Mouse (Mus musculus): ENCODE data around the gene Dnase1l2.

Dnase1l2 gene

DNA sequence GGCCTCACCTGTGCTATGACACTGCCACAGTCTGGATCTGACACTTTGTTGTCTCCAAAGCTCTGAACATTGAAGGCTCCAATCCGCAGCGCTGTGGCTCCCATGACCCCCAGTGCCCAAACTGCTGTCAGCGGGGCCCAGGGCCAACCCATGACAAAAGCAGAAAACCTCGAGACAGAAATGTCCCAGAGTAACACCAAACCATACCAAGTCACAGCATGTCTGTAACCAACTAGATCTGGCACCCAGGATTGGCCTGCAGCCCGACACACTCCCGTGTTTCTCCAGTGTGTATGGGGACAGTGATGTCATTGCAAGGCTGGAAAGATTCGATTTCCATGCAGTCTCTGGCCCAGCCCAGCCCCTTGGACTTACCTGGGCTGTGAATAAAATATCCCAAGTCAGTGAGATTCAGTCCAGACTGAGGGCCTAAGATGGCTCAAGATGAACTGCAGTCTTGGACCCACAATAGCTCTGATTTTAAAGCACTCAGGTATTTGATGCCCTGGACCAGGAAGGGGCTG is at the start of gene Dnase1l2:
Dnase1l2 (minus strand) TSS at position 474 of the 524 bp plus-strand sequence.
- no peak for DNase-seq (ENCODE audit: inconsistent age in 2 of 2, low spot score in 1 of 2)

GRCm38 (mm10) chr17:24490399-24490798 is 47.5 kb upstream of the Dnase1l2 start:
- peak in 1 of 2 experiments; percentile 80 for DNase-seq (ENCODE audit: inconsistent age in 2 of 2, low spot score in 1 of 2)

DNA sequence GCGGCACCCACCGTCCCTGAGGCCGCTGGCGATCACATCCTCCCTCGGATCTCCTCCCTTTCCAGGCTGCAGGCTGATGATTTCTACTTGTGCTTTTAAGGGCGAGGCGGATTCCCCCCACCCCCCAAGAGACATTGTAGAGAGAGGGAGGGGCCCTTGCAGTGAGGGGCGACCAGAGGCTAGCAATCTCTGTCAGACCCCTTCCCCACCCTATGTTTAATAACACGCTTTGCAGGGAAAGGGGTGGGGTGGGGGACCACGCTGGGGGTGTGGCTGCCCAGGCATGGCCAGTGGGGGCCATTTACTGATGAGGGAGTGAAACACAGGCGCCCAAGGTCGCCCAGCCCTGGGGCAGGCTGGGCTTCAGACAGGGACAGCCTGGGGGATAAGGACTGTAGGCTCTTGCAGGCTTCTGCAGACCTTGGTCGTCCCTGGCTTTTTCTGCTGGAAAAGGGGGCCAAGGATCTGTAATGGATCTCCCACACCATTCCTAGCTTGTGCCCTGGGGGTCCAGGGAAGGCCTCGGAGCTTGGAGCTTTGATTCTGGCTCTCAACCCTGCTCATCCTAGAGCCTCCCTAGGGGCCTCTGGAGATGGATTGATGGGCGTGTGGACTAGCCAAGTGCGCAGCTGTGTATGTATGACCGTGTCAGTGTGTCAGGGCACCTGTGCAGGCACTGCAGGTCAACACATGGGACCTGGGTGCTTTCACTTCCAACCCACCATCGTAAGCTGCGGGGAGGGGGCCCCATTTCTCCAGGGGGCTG is 46.5 kb upstream of the Dnase1l2 start:
- peak in 1 of 2 experiments; percentile 82 for DNase-seq (ENCODE audit: inconsistent age in 2 of 2, low spot score in 1 of 2)

GRCm38 (mm10) chr17:24488662-24489264 is 45.9 kb upstream of the Dnase1l2 start:
- peak; percentile 62 to 79 for DNase-seq (ENCODE audit: inconsistent age in 2 of 2, low spot score in 1 of 2)

DNA sequence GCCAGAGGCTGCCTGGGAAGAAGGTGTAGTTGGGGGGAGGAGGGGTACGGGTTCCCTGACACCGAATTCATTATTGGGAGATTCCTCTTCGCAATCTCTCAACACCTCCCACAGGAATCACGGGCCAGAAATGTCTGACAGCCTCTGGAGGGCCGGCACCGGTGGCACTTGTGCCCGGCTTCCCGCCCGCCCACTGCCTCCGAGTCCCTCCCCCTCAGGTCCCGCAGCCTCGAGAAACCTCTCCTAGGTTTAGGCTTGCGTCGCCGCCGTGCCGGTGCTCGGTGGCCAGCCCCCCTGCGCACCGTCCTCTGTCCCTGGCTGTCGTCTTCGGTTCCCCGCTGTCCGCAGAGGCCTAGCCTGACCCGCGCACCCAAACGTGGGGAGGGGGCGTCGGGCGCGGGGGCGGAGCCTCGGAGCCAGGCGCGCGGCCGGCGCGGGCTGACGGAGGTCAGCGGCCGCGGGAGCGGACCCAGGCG is 45.3 kb upstream of the Dnase1l2 start, which contains the start of gene Caskin1:
Caskin1 (plus strand) TSS at position 416 of the 476 bp plus-strand sequence.
- DNase-seq (ENCODE audit: inconsistent age in 2 of 2, low spot score in 1 of 2): peak; percentile 70 to 88

- no peak for DNase-seq (ENCODE audit: inconsistent age in 2 of 2, low spot score in 1 of 2)
Measured at GRCm38 (mm10) chr17:24485090-24485860, 42.4 kb upstream of the Dnase1l2 start.

- DNase-seq (ENCODE audit: inconsistent age in 2 of 2, low spot score in 1 of 2): peak in 1 of 2 experiments; percentile 78
Measured at GRCm38 (mm10) chr17:24483495-24483894, 40.6 kb upstream of the Dnase1l2 start.

DNA sequence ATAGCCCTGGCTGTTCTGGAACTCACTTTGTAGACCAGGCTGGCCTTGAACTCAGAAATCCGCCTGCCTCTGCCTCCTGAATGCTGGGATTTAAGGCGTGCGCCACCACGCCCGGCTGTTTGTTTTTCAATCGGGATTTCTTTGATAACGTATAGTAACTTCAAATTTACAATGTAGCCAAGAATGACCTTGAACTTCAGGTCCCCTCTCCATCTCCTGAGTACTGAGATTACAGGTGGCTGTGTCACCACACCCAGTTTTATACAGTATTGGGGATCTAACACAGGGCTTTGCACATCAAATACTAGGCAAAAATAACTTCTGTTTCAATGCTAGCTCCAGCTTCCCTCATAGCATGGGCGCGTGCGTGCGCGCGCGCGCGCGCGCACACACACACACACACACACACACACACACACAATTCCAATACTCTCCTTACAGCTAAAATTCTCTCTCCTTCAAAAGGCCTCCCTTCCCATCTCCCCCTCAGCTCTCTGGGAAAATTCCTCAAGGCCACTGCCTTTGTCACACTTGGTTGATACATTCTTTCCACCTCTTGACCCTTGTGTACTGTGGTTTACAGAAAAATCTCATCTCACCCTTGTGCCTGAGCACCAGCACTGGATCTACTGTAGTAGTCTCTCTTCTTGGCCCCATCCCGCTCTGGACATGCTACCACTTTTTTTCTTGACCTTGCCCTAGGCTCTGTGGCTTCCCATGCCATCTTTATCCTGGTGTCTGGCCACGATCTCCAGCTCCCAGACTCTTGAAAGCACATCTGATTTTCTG is 38.3 kb upstream of the Dnase1l2 start:
- peak in 1 of 2 experiments; percentile 76 for DNase-seq (ENCODE audit: inconsistent age in 2 of 2, low spot score in 1 of 2)

DNA sequence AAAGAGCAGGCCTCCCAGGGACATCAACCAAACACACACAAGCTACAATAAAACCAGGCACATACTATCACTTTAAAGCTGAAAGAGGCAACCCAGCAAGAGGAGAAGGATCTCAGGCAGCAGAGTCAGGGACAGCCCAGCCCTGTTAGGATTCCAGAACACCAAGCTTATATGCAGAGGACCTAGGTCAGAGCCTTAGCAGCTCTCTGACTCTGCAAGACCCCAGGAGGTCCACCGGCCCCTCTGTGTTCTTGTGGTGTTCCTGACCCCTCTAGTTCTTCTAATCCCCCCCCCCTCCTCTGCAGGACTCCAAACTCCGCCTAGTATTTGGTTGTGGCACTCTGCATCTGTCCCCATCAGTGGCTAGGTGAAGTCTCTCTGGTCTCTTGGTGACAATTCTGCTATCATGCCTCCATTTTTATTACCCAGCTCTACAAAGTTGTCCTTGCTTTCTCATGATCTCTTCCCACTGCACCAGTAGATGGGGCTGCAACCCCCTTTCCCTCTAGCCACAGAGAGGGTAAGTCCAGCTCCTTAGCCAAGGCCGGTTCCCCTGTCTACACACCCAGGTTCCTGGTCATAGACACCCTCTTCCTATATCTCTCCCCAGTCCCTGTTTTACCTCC is 37.4 kb upstream of the Dnase1l2 start:
- DNase-seq (ENCODE audit: inconsistent age in 2 of 2, low spot score in 1 of 2): peak in 1 of 2 experiments; percentile 67

DNA sequence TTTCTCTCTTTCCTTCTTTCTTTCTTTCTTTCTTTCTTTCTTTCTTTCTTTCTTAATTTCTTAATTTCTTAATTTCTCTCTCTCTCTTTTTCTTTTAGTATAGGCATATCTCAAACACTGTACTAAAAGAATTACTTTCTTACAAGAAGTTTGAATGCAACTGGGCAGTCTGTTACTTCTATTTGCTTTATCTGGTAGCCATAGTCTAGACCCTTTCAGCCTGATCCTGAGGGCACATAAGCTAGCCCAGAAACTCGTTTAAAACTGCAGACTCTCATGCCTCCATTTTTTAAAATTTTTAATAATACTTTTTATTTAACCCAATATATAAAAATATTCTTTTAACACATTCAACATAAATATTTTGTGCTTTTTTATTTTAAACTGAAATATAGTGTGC is 36.5 kb upstream of the Dnase1l2 start:
- no peak for DNase-seq (ENCODE audit: inconsistent age in 2 of 2, low spot score in 1 of 2)

DNA sequence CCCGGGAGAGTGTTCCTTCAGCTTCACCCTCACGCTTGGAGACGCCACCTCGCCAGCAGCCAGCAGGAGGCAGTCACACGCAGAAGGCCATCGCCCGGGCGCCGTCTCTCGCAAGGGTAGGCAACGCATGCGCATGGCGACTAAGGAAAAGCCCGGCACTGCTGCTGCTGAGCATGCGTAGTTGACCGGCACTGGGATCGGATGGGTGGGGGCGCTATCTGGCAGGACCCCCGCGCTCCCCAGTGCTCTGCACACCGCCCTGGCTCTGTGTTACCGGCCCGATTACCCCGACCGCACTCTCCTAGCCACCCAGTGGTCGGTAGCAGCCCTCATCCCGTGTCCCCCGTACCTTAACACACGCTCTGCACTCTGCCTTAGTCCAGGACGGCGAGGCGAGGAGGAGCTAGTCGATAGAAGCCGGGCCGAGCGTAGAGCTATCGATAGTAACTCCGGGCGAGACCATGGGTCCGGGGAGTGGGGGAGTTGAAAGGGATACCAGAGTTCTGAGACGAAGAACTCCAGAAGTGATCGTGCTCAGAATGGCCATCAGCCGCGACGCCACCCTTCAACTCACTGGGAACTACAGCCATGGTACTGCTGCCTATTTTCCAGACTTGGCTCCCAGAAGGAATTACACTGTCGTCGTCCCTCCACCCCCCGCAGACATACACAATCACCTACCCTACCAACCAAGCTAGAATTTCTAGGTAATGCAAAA is 35.9 kb upstream of the Dnase1l2 start, which contains the start of gene Mlst8:
Mlst8 (minus strand) TSS at position 416 of the 718 bp plus-strand sequence.
- DNase-seq (ENCODE audit: inconsistent age in 2 of 2, low spot score in 1 of 2): peak; percentile 98 to 100

GRCm38 (mm10) chr17:24477985-24478600 is 35.2 kb upstream of the Dnase1l2 start:
- DNase-seq (ENCODE audit: inconsistent age in 2 of 2, low spot score in 1 of 2): peak in 1 of 2 experiments; percentile 63

- DNase-seq (ENCODE audit: inconsistent age in 2 of 2, low spot score in 1 of 2): no peak
Measured at GRCm38 (mm10) chr17:24477053-24477984, 34.4 kb upstream of the Dnase1l2 start.

DNA sequence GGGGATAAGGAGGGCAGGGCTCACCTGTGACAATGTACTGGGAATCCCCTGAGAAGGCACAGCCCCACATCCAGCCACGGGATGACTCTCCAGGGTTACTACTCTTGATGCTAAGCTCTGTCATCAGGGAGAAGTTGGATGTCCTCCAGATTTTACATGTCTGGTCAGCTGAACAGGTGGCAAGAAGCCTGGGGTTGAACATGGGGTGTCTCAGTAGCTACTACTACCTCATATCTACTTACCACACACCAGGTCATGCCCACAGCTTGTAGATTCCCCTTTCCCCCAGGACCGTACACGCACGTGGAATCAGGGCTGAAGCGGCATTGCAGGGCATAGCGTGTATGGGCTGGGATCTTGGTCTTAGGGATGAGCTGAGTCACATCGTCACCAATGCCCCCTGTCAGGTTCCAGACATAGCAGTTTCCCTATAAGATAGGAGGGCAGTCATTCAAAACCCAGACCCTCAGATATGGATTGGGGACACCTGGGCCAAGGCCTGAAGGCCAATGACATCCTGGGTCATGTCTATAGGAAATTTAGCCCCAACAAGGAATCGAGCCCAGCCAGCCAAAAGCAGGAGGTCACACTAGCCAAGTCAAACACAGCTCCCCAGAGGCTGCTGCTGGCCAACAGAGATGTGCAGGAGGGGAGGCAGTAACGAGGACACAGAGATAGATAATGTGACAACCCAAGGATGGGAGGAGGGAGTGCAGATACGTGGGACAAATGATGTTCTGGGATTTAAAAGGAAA is 33.3 kb upstream of the Dnase1l2 start:
- DNase-seq (ENCODE audit: inconsistent age in 2 of 2, low spot score in 1 of 2): peak in 1 of 2 experiments; percentile 50

GRCm38 (mm10) chr17:24475586-24475985 is 32.7 kb upstream of the Dnase1l2 start:
- DNase-seq (ENCODE audit: inconsistent age in 2 of 2, low spot score in 1 of 2): no peak

DNA sequence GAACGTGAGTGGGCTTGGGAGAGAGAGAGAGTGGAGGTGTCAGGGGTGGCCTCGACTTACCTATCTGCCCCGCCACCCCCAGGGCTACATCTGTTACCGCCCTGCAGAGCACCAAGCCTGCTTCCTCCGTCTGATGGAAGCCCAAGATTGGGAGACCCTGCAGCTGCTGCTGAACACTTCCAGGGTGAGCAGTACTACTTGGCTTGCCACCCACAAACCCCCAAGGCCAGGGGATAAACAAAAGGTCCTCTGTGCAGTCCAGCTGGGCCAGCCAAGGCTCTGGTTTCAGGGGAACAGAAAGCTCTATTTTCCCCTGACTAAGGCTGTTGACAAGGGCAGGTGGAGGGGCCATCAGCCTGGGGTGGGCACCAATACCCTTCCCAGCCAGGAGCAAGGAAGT is 31.7 kb upstream of the Dnase1l2 start:
- peak in 1 of 2 experiments; percentile 58 for DNase-seq (ENCODE audit: inconsistent age in 2 of 2, low spot score in 1 of 2)

Data from adrenal gland, adult (tissue).